Mouse (Mus musculus): ENCODE results near the gene H6pd.

DNA sequence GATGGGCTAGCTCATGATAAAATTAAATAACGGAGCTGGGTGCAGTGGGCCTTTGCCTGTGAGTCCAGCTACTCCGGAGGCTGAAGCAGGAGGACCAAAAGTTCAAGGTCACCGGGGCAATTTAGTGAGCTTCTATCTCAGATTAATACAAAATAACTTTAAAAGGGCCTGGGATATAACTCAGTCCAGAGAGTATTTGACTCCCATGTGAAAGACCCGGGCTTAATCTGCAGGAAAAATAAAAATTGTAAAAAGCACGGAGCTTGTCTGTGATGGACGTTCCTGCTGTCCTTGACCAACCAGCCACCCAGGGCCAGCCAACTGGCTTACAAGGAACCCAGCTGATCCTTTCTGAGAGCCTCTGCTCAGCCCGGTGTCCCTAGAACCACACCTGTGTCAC is 29.7 kb upstream of the H6pd start:
- TF ChIP-seq CTCF (IDR thresholded peaks at IDR 0.05; ENCODE audit: control insufficient read depth, insufficient read depth, insufficient replicate concordance, low read depth, low read length) (no peak), POLR2A (IDR thresholded peaks at IDR 0.05; ENCODE audit: control insufficient read depth, low read depth, low read length) (no peak)

All from testis, adult 2 months (tissue).